Mouse (Mus musculus) layer of hippocampus, postnatal 10 days (tissue): Measurements from ENCODE around the gene Tgfb1. TPM values are rescaled to one million over a fixed set of nuclear protein-coding genes. Genes with fewer than 3 reads are reported as not detected.

ENCODE experiments used
- DNase-seq, 2 experiments: peaks; one replicate each; pipeline ENCODE4 v3.0.0; 2021; ENCODE audit warnings: low spot score in 2 of 2
- long read RNA-seq: library from polyadenylated mRNA; stranded (forward); transcript quantifications from one replicate; pipeline ENCODE4 v2.0.0, GENCODE M21; 2023
- total RNA-seq, 2 experiments: library from RNA; stranded (reverse); gene quantifications; 2 replicates each; pipeline ENCODE4 v1.2.3; 2021

The Tgfb1 gene
- 10 to 100 TPM; 11.0 to 12.9 TPM for total RNA-seq
- long read RNA-seq, partial matches to known transcripts = 4 of 8 reads
- long read RNA-seq, other reads (novel, unspliced or antisense) = 1 of 8 reads

GRCm38 (mm10) chr7:25686680-25687531 lies at the start of gene Tgfb1:
Gene Tgfb1 (plus strand): TSS chr7:25687002.
- peak; percentile 57 to 58 for DNase-seq

- DNase-seq = no peak
Measured at GRCm38 (mm10) chr7:25637099-25637498, 49.7 kb upstream of the Tgfb1 start.

- no peak for DNase-seq
Measured at GRCm38 (mm10) chr7:25639754-25640153, 47.0 kb upstream of the Tgfb1 start.

- DNase-seq = no peak
Measured at GRCm38 (mm10) chr7:25644136-25644535, 42.7 kb upstream of the Tgfb1 start.

GRCm38 (mm10) chr7:25644631-25645030 lies 42.2 kb upstream of the Tgfb1 start:
- no peak for DNase-seq

- DNase-seq = no peak
Measured at GRCm38 (mm10) chr7:25645074-25645473, 41.7 kb upstream of the Tgfb1 start.

GRCm38 (mm10) chr7:25647574-25648123 lies 39.2 kb upstream of the Tgfb1 start:
- DNase-seq = no peak

- no peak for DNase-seq
Measured at GRCm38 (mm10) chr7:25649839-25650238, 37.0 kb upstream of the Tgfb1 start.

- DNase-seq = no peak
Measured at GRCm38 (mm10) chr7:25651281-25651680, 35.5 kb upstream of the Tgfb1 start.

GRCm38 (mm10) chr7:25652244-25652759 lies 34.5 kb upstream of the Tgfb1 start:
- no peak for DNase-seq

- no peak for DNase-seq
Measured at GRCm38 (mm10) chr7:25655601-25656428, 31.0 kb upstream of the Tgfb1 start.

GRCm38 (mm10) chr7:25657785-25658184 lies 29.0 kb upstream of the Tgfb1 start:
- no peak for DNase-seq

- DNase-seq = peak; percentile 98 to 99
Measured at GRCm38 (mm10) chr7:25658657-25659472, 27.9 kb upstream of the Tgfb1 start, which contains the start of the genes Bckdha and Exosc5. Gene Bckdha (minus strand): TSS chr7:25658981. Gene Exosc5 (plus strand): TSS chr7:25659164.

- DNase-seq = no peak
Measured at GRCm38 (mm10) chr7:25666381-25666780, 20.4 kb upstream of the Tgfb1 start.

GRCm38 (mm10) chr7:25669158-25669557 lies 17.6 kb upstream of the Tgfb1 start:
- no peak for DNase-seq

- DNase-seq = no peak
Measured at GRCm38 (mm10) chr7:25669631-25670030, 17.2 kb upstream of the Tgfb1 start.

GRCm38 (mm10) chr7:25670096-25670495 lies 16.7 kb upstream of the Tgfb1 start:
- DNase-seq = no peak

- no peak for DNase-seq
Measured at GRCm38 (mm10) chr7:25671686-25672085, 15.1 kb upstream of the Tgfb1 start.

- DNase-seq = no peak
Measured at GRCm38 (mm10) chr7:25672442-25672841, 14.4 kb upstream of the Tgfb1 start.

- no peak for DNase-seq
Measured at GRCm38 (mm10) chr7:25674297-25674696, 12.5 kb upstream of the Tgfb1 start.
